Mouse (Mus musculus) forebrain, postnatal 0 days (tissue): ENCODE results near the gene Mfap5. TPM values are rescaled to one million over a fixed set of nuclear protein-coding genes. Genes with fewer than 3 reads are reported as not detected.
"Not testable (repeated sequence)": the region's sequence is repeated elsewhere in the genome, so short reads cannot be mapped to it uniquely, and the experiment has no call there.

Experiments used
- ATAC-seq: fragments of 200-750 bp; cut with Nextera tagmentation; 2 replicates; pipeline ENCODE4 v1.8.0; 2017; ENCODE audit warnings: mild to moderate bottlenecking, moderate library complexity
- DNase-seq: peaks from one replicate; pipeline ENCODE4 v3.0.0-alpha.2; 2015
- H3K27ac ChIP-seq: fragments of 300-500 bp; sonication (generic); 2 replicates; pipeline ENCODE4 v1.5.1; 2014; ENCODE audit warnings: low read depth, mild to moderate bottlenecking, antibody characterized with exemption, low read length, moderate library complexity, mixed read lengths
- H3K27me3 ChIP-seq: fragments of 300-500 bp; sonication (generic); 2 replicates; pipeline ENCODE4 v1.6.1; 2014; ENCODE audit warnings: mild to moderate bottlenecking, low read length, mixed read lengths; ENCODE audit not compliant: insufficient read depth
- H3K36me3 ChIP-seq: fragments of 300-500 bp; sonication (generic); 2 replicates; pipeline ENCODE4 v1.6.1; 2014; ENCODE audit warnings: mild to moderate bottlenecking, moderate library complexity; ENCODE audit not compliant: insufficient read depth
- H3K4me1 ChIP-seq: fragments of 300-500 bp; sonication (generic); 2 replicates; pipeline ENCODE4 v1.6.1; 2014; ENCODE audit warnings: antibody characterized with exemption; ENCODE audit not compliant: insufficient read depth
- H3K4me2 ChIP-seq: fragments of 300-500 bp; sonication (generic); 2 replicates; pipeline ENCODE4 v1.6.1; 2014; ENCODE audit warnings: low read depth, mild to moderate bottlenecking, moderate library complexity
- H3K4me3 ChIP-seq: fragments of 300-500 bp; sonication (generic); 2 replicates; pipeline ENCODE4 v1.5.1; 2014; ENCODE audit warnings: low read depth, low read length, mixed read lengths
- H3K9ac ChIP-seq: fragments of 300-500 bp; sonication (generic); 2 replicates; pipeline ENCODE4 v1.6.1; 2014; ENCODE audit warnings: mild to moderate bottlenecking
- H3K9me3 ChIP-seq: fragments of 300-500 bp; sonication (generic); 2 replicates; pipeline ENCODE4 v1.6.1; 2016; ENCODE audit warnings: low read length
- CTCF ChIP-seq: sonication (generic); IDR thresholded peaks from 2 replicates; pipeline ENCODE4 v1.5.1; 2016; ENCODE audit warnings: antibody characterized with exemption, control low read depth, low read depth
- WGBS: fragments of 180-500 bp; shearing (Covaris S2); extraction: QIAGEN DNeasy Blood & Tissue Kit; methylation state at CpG from one replicate; pipeline ENCODE4 v1.1.7; 2014; 5-methylcytosine and 5-hydroxymethylcytosine counted together
- polyA plus RNA-seq: library from polyadenylated mRNA; unstranded; fragments of >200 nt; fragmentation: Nextera tagmentation; extraction: Ambion mirVana; gene quantifications from 2 replicates; pipeline ENCODE4 v1.2.1, GENCODE M21; 2015
- total RNA-seq: library from RNA; depleted of rRNA; stranded (reverse); fragments of >200 nt; gene quantifications from 2 replicates; pipeline ENCODE4 v1.2.3, GENCODE M21; 2014

Mfap5 gene
- total and polyA plus RNA-seq, 2 experiments from 2014 or later: 3.6 to 3.8 TPM

- DNase-seq (no peak), ATAC-seq (no peak)
- Histone ChIP-seq H3K27ac (no peak overlapping the region), H3K4me1 (no peaks in the 10 kb centered on the region), H3K4me3 (no peak overlapping the region), H3K9ac (no peak overlapping the region), H3K4me2 (no peak overlapping the region), H3K9me3 (no peaks in the 10 kb centered on the region), H3K27me3 (no peaks in the 10 kb centered on the region), H3K36me3 (no peaks in the 10 kb centered on the region)
- WGBS: 86% methylated on average over 3 of the region's 3 CpGs
- no peak for TF ChIP-seq CTCF
These were observed 8.7 kb downstream of the Mfap5 start for GRCm38 (mm10) chr6:122514312-122514711.

DNA sequence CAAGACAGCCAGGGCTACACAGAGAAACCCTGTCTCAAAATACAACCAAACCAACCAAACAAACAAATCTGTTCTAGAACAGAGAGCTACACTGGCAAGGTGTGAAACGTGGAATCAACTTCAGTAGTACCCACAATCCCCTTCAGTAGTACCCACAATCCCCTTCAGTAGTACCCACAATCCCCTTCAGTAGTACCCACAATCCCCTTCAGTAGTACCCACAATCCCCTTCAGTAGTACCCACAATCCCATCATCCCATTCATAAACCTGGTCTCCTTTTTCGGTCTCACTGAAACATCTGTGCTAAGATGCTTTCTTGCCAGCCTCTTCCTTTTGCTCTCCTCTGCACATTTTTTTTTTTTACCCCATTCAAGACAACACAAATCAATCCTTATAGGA lies 10.1 kb downstream of the Mfap5 start:
- DNase-seq, H3K27ac ChIP-seq, H3K27me3 ChIP-seq, H3K4me2 ChIP-seq, ATAC-seq, H3K4me1 ChIP-seq, H3K4me3 ChIP-seq, H3K9me3 ChIP-seq, H3K9ac ChIP-seq, H3K36me3 ChIP-seq: not testable (repeated sequence)
- WGBS: 94% methylated on average over 2 of the region's 2 CpGs

GRCm38 (mm10) chr6:122517668-122518067 lies 12.0 kb downstream of the Mfap5 start:
- Histone ChIP-seq H3K9me3 (no peaks in the 10 kb centered on the region), H3K27me3 (no peaks in the 10 kb centered on the region), H3K4me2 (no peak overlapping the region), H3K36me3 (no peaks in the 10 kb centered on the region), H3K27ac (no peak overlapping the region), H3K4me3 (no peak overlapping the region), H3K4me1 (no peaks in the 10 kb centered on the region), H3K9ac (no peak overlapping the region)
- 86% methylated on average over 1 of the region's 1 CpGs for WGBS
- TF ChIP-seq CTCF: no peak
- ATAC-seq: no peak
- no peak for DNase-seq

GRCm38 (mm10) chr6:122519384-122519783 lies 13.7 kb downstream of the Mfap5 start:
- Histone ChIP-seq H3K9ac (no peak overlapping the region), H3K4me3 (no peak overlapping the region), H3K27me3 (no peaks in the 10 kb centered on the region), H3K27ac (no peak overlapping the region), H3K4me1 (no peaks in the 10 kb centered on the region), H3K9me3 (no peaks in the 10 kb centered on the region), H3K4me2 (no peak overlapping the region), H3K36me3 (no peaks in the 10 kb centered on the region)
- peak; percentile 50; the same call in 1 of the 2 replicates for ATAC-seq
- WGBS: 17% methylated on average over 2 of the region's 2 CpGs
- peak; percentile 70 for DNase-seq
- peak; percentile 79 for TF ChIP-seq CTCF

DNA sequence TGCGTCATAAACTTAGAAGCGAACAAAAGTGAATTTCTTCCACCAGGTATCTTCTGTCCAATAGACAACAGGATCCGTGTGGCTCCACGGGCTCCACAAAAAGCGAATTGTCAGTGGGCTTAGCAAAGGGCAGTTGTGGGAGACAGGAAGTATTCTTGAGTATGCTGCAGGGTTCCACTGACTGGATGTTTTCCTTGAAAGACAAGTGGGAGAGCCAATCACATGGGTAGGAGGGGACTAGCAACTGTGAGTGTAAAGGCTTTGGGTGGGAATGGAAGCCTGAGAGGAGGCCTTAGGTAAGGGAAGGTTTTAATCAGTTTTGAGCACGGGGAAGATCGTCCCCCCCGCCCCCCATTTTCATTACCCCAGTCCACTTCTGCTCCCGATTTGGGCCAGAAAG lies 16.9 kb downstream of the Mfap5 start:
- Histone ChIP-seq H3K36me3 (no peaks in the 10 kb centered on the region), H3K27ac (no peak overlapping the region), H3K27me3 (no peaks in the 10 kb centered on the region), H3K9me3 (no peaks in the 10 kb centered on the region), H3K4me3 (no peak overlapping the region), H3K4me2 (no peak overlapping the region), H3K4me1 (no peaks in the 10 kb centered on the region), H3K9ac (no peak overlapping the region)
- peak; percentile 59 for DNase-seq
- TF ChIP-seq CTCF: no peak
- WGBS: 75% methylated on average over 9 of the region's 9 CpGs
- peak; percentile 88 for ATAC-seq

DNA sequence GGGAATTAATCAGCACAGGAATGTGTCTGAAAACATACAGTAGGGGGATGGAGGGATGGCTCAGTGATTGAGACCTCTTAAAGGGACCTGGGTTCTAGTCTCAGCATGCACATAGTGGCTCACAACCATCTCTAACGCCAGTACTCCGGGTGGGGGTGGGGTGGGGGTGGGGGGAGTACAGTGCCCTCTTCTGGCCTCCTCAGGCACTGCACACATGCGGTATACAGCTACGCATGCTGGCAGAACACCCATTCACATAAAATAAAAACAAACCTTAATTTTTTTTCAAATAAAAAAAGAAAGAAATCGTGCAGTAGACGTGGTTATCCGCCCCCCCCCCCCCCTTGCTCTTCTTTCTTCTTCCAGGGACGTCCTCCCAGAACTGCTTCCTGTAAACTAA lies 17.6 kb downstream of the Mfap5 start:
- no peak for TF ChIP-seq CTCF
- no peaks in the 10 kb centered on the region for H3K9me3 ChIP-seq
- ATAC-seq (no peak), DNase-seq (no peak)
- H3K4me2 ChIP-seq: no peak overlapping the region
- H3K4me3 ChIP-seq: no peak overlapping the region
- no peak overlapping the region for H3K9ac ChIP-seq
- no peaks in the 10 kb centered on the region for H3K4me1 ChIP-seq
- H3K27ac ChIP-seq: no peak overlapping the region
- H3K27me3 ChIP-seq: no peaks in the 10 kb centered on the region
- WGBS: 82% methylated on average over 8 of the region's 8 CpGs
- H3K36me3 ChIP-seq: no peaks in the 10 kb centered on the region

GRCm38 (mm10) chr6:122527596-122527995 lies 22.0 kb downstream of the Mfap5 start:
- Histone ChIP-seq H3K9me3 (no peaks in the 10 kb centered on the region), H3K27ac (no peak overlapping the region), H3K4me1 (no peaks in the 10 kb centered on the region), H3K27me3 (no peaks in the 10 kb centered on the region), H3K9ac (no peak overlapping the region), H3K4me3 (no peak overlapping the region), H3K4me2 (no peak overlapping the region), H3K36me3 (no peaks in the 10 kb centered on the region)
- no peak for TF ChIP-seq CTCF
- DNase-seq: no peak
- ATAC-seq: no peak
- WGBS: 80% methylated on average over 12 of the region's 12 CpGs

GRCm38 (mm10) chr6:122528136-122528535 lies 22.5 kb downstream of the Mfap5 start:
- ATAC-seq: no peak
- Histone ChIP-seq H3K36me3 (no peaks in the 10 kb centered on the region), H3K4me3 (no peak overlapping the region), H3K27ac (no peak overlapping the region), H3K27me3 (no peaks in the 10 kb centered on the region), H3K9ac (no peak overlapping the region), H3K4me2 (no peak overlapping the region), H3K9me3 (no peaks in the 10 kb centered on the region), H3K4me1 (no peaks in the 10 kb centered on the region)
- no peak for TF ChIP-seq CTCF
- DNase-seq: no peak
- 76% methylated on average over 11 of the region's 11 CpGs for WGBS
